Mouse (Mus musculus) heart, postnatal 0 days (tissue): ENCODE results near the gene Pcyt1a. TPM values are rescaled to one million over a fixed set of nuclear protein-coding genes. Genes with fewer than 3 reads are reported as not detected.

ENCODE experiments used
- ATAC-seq: fragments of 200-750 bp; cut with Nextera tagmentation; 2 replicates; pipeline ENCODE4 v1.8.0; 2017; ENCODE audit warnings: low read depth, moderate number of reproducible peaks, moderate library complexity; ENCODE audit not compliant: insufficient read depth
- DNase-seq: peaks from one replicate; pipeline ENCODE4 v3.0.0-alpha.2; 2016; ENCODE audit warnings: low spot score
- H3K27ac ChIP-seq: fragments of 300-500 bp; sonication (generic); 2 replicates; pipeline ENCODE4 v1.5.1; 2014; ENCODE audit warnings: low read depth, mild to moderate bottlenecking
- H3K27me3 ChIP-seq: fragments of 300-500 bp; sonication (generic); 2 replicates; pipeline ENCODE4 v1.6.1; 2014; ENCODE audit warnings: low read length, mixed read lengths; ENCODE audit not compliant: control insufficient read depth, insufficient read depth
- H3K36me3 ChIP-seq: fragments of 300-500 bp; sonication (generic); replicated peaks from 2 replicates; pipeline ENCODE4 v1.6.1; 2014; ENCODE audit warnings: low read length, mixed read lengths; ENCODE audit not compliant: control insufficient read depth, insufficient read depth
- H3K4me1 ChIP-seq: fragments of 300-500 bp; sonication (generic); 2 replicates; pipeline ENCODE4 v1.6.1; 2014; ENCODE audit warnings: antibody characterized with exemption; ENCODE audit not compliant: control insufficient read depth, insufficient read depth
- H3K4me2 ChIP-seq: fragments of 300-500 bp; sonication (generic); 2 replicates; pipeline ENCODE4 v1.6.1; 2014; ENCODE audit warnings: low read depth, mild to moderate bottlenecking, low read length, moderate library complexity
- H3K4me3 ChIP-seq: fragments of 300-500 bp; sonication (generic); 2 replicates; pipeline ENCODE4 v1.5.1; 2014; ENCODE audit warnings: low read depth, low read length
- H3K9ac ChIP-seq: fragments of 300-500 bp; sonication (generic); replicated peaks from 2 replicates; pipeline ENCODE4 v1.6.1; 2014; ENCODE audit warnings: low read depth, low read length, mixed read lengths
- H3K9me3 ChIP-seq: fragments of 300-500 bp; sonication (generic); replicated peaks from 2 replicates; pipeline ENCODE4 v1.6.1; 2016; ENCODE audit warnings: low read length; ENCODE audit not compliant: control insufficient read depth
- CTCF ChIP-seq: IDR thresholded peaks from 2 replicates; pipeline ENCODE4 v1.5.1; 2016; ENCODE audit warnings: antibody characterized with exemption, control low read depth, low read depth
- EP300 ChIP-seq: IDR thresholded peaks from 2 replicates; pipeline ENCODE4 v1.6.1; 2016; ENCODE audit warnings: antibody characterized with exemption, low read depth
- WGBS: fragments of 180-500 bp; shearing (Covaris S2); extraction: QIAGEN DNeasy Blood & Tissue Kit; methylation state at CpG from one replicate; pipeline ENCODE4 v1.1.7; 2014; 5-methylcytosine and 5-hydroxymethylcytosine counted together
- polyA plus RNA-seq: library from polyadenylated mRNA; unstranded; fragments of >200 nt; fragmentation: Nextera tagmentation; extraction: Ambion mirVana; gene quantifications from 2 replicates; pipeline ENCODE4 v1.2.1, GENCODE M21; 2015
- total RNA-seq: library from RNA; depleted of rRNA; stranded (reverse); fragments of >200 nt; gene quantifications from 2 replicates; pipeline ENCODE4 v1.2.3, GENCODE M21; 2014; ENCODE audit warnings: low replicate concordance

Pcyt1a gene
- total and polyA plus RNA-seq, 2 experiments from 2014 or later: 45.4 to 50.3 TPM

GRCm38 (mm10) chr16:32507407-32507806, 76.7 kb downstream of the Pcyt1a start:
- WGBS: 19% methylated on average over 9 of the region's 9 CpGs
- ATAC-seq (no peak), DNase-seq (no peak)
- Histone ChIP-seq H3K27ac (no peak overlapping the region), H3K9ac (no peak overlapping the region), H3K27me3 (no peaks in the 10 kb centered on the region), H3K4me1 (peaks cover 29% of the 10 kb centered on the region), H3K9me3 (no peaks in the 10 kb centered on the region), H3K4me2 (no peak overlapping the region), H3K4me3 (no peak overlapping the region), H3K36me3 (no peaks in the 10 kb centered on the region)
- peak; percentile 93 for TF ChIP-seq CTCF
- no peak for TF ChIP-seq EP300

- no peaks in the 10 kb centered on the region for H3K9me3 ChIP-seq
- no peak overlapping the region for H3K27ac ChIP-seq
- no peak overlapping the region for H3K4me3 ChIP-seq
- DNase-seq (no peak), ATAC-seq (no peak)
- H3K9ac ChIP-seq: no peak overlapping the region
- H3K27me3 ChIP-seq: no peaks in the 10 kb centered on the region
- peaks cover 29% of the 10 kb centered on the region for H3K4me1 ChIP-seq
- WGBS: 75% methylated on average over 5 of the region's 5 CpGs
- no peak for TF ChIP-seq EP300
- TF ChIP-seq CTCF: no peak
- no peaks in the 10 kb centered on the region for H3K36me3 ChIP-seq
- no peak overlapping the region for H3K4me2 ChIP-seq
These were observed 77.3 kb downstream of the Pcyt1a start for GRCm38 (mm10) chr16:32508035-32508434.

GRCm38 (mm10) chr16:32508506-32509065, 77.9 kb downstream of the Pcyt1a start:
- peak overlapping the region; percentile 7; the same call in 1 of the 2 replicates for H3K4me2 ChIP-seq
- DNase-seq: no peak
- no peaks in the 10 kb centered on the region for H3K9me3 ChIP-seq
- peak overlapping the region; percentile 77 for H3K27ac ChIP-seq
- no peak for ATAC-seq
- no peaks in the 10 kb centered on the region for H3K27me3 ChIP-seq
- no peak overlapping the region for H3K9ac ChIP-seq
- peaks cover 29% of the 10 kb centered on the region for H3K4me1 ChIP-seq
- WGBS: 32% methylated on average over 3 of the region's 3 CpGs
- no peak for TF ChIP-seq EP300
- no peak for TF ChIP-seq CTCF
- H3K36me3 ChIP-seq: no peaks in the 10 kb centered on the region
- H3K4me3 ChIP-seq: no peak overlapping the region

GRCm38 (mm10) chr16:32509066-32509942, 78.6 kb downstream of the Pcyt1a start:
- Histone ChIP-seq H3K36me3 (no peaks in the 10 kb centered on the region), H3K9ac (no peak overlapping the region), H3K27ac (peak overlapping the region; percentile 77), H3K4me1 (peaks cover 29% of the 10 kb centered on the region), H3K4me2 (peak overlapping the region; percentile 7; the same call in 1 of the 2 replicates), H3K4me3 (no peak overlapping the region), H3K9me3 (no peaks in the 10 kb centered on the region), H3K27me3 (no peaks in the 10 kb centered on the region)
- WGBS: 17% methylated on average over 9 of the region's 9 CpGs
- ATAC-seq: peak; percentile 81
- peak; percentile 65 for DNase-seq
- TF ChIP-seq EP300: peak; percentile 37; the same call in 1 of the 2 replicates
- peak; percentile 25; the same call in 1 of the 2 replicates for TF ChIP-seq CTCF

- no peak for ATAC-seq
- no peak overlapping the region for H3K9ac ChIP-seq
These were observed 79.9 kb downstream of the Pcyt1a start for GRCm38 (mm10) chr16:32510399-32511337.

More at GRCm38 (mm10) chr16:32510399-32511337, 79.9 kb downstream of the Pcyt1a start:
- H3K36me3 ChIP-seq: no peaks in the 10 kb centered on the region
- no peak overlapping the region for H3K4me2 ChIP-seq
- no peaks in the 10 kb centered on the region for H3K27me3 ChIP-seq
- H3K4me3 ChIP-seq: no peak overlapping the region
- DNase-seq: no peak
- H3K27ac ChIP-seq: peak overlapping the region; percentile 77
- WGBS: 65% methylated on average over 18 of the region's 18 CpGs
- no peaks in the 10 kb centered on the region for H3K9me3 ChIP-seq
- TF ChIP-seq CTCF: no peak
- peaks cover 29% of the 10 kb centered on the region for H3K4me1 ChIP-seq
